Mouse (Mus musculus) liver, adult 2 months (tissue): ENCODE results near the gene Ror1.

Source experiments
- CTCF ChIP-seq: fragments of 200-500 bp; IDR thresholded peaks from 2 replicates; pipeline ENCODE4 v1.5.1; 2011; ENCODE audit warnings: low read depth, low read length, control low read depth
- POLR2A ChIP-seq: fragments of 200-500 bp; IDR thresholded peaks from 2 replicates; pipeline ENCODE4 v1.6.1; 2011; ENCODE audit warnings: low read length, control low read depth; ENCODE audit not compliant: insufficient read depth; ENCODE audit errors: extremely low read depth

- no peak for TF ChIP-seq POLR2A
- TF ChIP-seq CTCF, result no peak
Measured at GRCm38 (mm10) chr4:100273356-100273755, 177.8 kb downstream of the Ror1 start.
